Mouse (Mus musculus) brown adipose tissue, adult 24 weeks (tissue): Measurements from ENCODE around the gene Chka. TPM values are rescaled to one million over a fixed set of nuclear protein-coding genes. Genes with fewer than 3 reads are reported as not detected.

Experiments used
- H3K27ac ChIP-seq: fragments of 200-500 bp; replicated peaks from 2 replicates; pipeline ENCODE4 v1.5.1; 2012; ENCODE audit warnings: low read depth, mild to moderate bottlenecking, low read length
- H3K4me1 ChIP-seq: fragments of 200-500 bp; 2 replicates; pipeline ENCODE4 v1.6.1; 2012; ENCODE audit warnings: low read length, mixed read lengths; ENCODE audit not compliant: control insufficient read depth, insufficient read depth, insufficient read length
- H3K4me3 ChIP-seq: fragments of 200-500 bp; 2 replicates; pipeline ENCODE4 v1.5.1; 2012; ENCODE audit warnings: low read depth, mild to moderate bottlenecking, low read length, moderate library complexity; ENCODE audit not compliant: insufficient read depth
- polyA plus RNA-seq: library from polyadenylated mRNA; stranded (reverse); fragments of >200 nt; gene quantifications from 2 replicates; pipeline ENCODE4 v1.2.4, GENCODE M21; 2012; ENCODE audit not compliant: missing spikeins, insufficient read depth, insufficient read length

The Chka gene
- polyA plus RNA-seq, 1 experiment = 6.9 TPM

DNA sequence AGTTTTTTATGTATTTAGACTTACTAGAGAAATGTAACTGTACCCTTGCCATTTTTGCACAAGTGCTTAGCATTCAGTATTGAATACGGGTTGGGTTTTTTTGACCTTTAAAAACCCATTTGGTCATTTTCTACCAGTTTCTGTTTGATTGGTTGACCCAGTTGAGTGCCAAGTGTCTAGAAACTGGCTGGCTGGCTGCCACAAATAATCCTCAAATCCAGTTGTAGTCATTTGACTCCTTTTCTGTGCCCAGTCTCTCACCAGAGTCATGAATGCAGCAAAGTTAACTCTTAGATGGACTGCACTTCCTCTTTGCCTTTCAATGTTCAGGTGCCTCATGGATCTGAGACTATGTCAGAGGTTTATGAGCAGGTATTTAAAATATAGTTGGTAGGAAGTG is 2.3 kb downstream of the Chka start:
- Histone ChIP-seq H3K27ac (no peak overlapping the region), H3K4me1 (peaks cover 3% of the 10 kb centered on the region; the same call in 1 of the 2 replicates), H3K4me3 (no peak overlapping the region)

DNA sequence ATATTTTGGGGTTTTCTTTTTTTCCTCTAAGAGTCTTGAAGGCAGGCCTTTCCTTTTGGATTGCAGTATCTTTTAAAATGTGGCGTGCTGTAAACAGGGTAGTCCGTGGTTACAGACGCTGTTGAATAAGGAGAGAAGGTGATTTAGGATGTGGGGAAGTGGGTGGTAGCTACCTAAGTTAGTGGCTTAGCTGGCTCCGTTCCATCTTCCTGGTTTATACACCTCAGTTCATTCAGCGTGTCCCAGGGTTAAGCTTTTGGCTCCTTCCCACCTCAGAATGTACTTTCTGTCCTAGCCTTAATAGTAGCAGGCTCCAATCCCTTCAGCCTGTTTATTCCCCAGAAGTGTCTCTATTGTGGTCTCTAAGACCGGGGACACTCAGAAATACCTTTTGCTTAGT is 3.5 kb downstream of the Chka start:
- Histone ChIP-seq H3K27ac (no peak overlapping the region), H3K4me1 (peaks cover 3% of the 10 kb centered on the region; the same call in 1 of the 2 replicates), H3K4me3 (no peak overlapping the region)

DNA sequence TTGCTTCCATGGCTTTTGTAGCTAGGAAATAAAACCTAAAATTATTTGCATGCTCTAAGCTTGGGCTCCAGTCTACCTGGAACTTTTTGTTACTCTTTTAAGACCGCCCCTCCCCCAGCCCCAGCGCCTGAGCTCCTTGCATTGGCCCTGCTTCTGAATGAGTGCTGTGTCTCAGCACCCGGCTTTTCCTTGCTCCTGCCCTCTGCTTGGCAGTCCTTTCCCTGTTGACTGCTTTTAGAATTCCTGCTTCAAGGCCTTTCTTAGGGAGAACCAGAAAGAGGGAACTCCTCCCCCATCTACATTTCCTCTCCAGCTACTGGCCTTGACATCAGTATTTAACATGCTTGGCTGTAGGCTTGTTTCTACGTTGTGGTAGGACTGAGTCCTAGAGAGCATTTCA is 4.0 kb downstream of the Chka start:
- Histone ChIP-seq H3K27ac (no peak overlapping the region), H3K4me3 (no peak overlapping the region), H3K4me1 (peaks cover 3% of the 10 kb centered on the region; the same call in 1 of the 2 replicates)

DNA sequence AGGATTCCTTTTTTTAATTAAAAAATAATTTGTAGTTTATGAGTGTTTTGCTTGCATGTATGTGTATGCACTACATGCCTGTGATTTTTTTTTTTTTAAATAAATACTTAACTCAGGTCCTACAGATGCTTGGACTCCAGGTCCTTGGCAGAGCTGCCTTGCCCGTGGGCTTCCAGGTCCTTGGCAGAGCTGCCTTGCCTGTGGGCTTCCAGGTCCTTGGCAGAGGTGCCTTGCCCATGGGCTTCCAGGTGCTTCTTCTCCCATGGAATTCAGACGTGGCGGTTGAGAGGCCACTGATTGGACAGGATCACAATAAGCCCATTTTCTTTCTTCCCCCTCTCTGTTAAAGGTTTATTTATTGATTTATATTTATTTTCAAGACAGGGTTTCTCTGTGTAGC is 5.6 kb downstream of the Chka start:
- no peak overlapping the region for H3K4me3 ChIP-seq
- peaks cover 3% of the 10 kb centered on the region; the same call in 1 of the 2 replicates for H3K4me1 ChIP-seq
- H3K27ac ChIP-seq = no peak overlapping the region

- no peak overlapping the region for H3K27ac ChIP-seq
- H3K4me3 ChIP-seq = no peak overlapping the region
- no peaks in the 10 kb centered on the region for H3K4me1 ChIP-seq
Measured at GRCm38 (mm10) chr19:3862713-3863112, 11.1 kb downstream of the Chka start.

DNA sequence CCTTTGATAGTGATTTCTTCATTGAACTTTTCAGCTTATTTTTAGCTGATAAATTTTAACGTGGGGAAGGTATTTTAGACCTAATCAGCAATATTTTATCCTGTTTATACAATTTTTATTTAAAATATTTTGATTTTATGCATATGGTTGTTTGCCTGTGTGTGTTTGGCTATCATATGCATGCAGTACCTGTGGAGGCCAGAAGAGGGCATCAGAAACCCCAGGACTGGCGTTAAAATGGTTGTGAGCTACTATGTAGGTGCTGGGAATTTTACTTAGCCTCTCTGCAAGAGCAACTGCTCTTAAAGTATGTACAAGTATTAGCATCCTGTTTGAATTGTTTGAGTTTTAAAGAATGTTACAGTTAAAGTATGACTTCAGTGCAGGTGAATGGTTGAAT is 13.4 kb downstream of the Chka start:
- Histone ChIP-seq H3K27ac (no peak overlapping the region), H3K4me1 (no peaks in the 10 kb centered on the region), H3K4me3 (no peak overlapping the region)

GRCm38 (mm10) chr19:3868290-3868689 is 16.7 kb downstream of the Chka start:
- Histone ChIP-seq H3K4me1 (peaks cover 5% of the 10 kb centered on the region), H3K27ac (no peak overlapping the region), H3K4me3 (no peak overlapping the region)

DNA sequence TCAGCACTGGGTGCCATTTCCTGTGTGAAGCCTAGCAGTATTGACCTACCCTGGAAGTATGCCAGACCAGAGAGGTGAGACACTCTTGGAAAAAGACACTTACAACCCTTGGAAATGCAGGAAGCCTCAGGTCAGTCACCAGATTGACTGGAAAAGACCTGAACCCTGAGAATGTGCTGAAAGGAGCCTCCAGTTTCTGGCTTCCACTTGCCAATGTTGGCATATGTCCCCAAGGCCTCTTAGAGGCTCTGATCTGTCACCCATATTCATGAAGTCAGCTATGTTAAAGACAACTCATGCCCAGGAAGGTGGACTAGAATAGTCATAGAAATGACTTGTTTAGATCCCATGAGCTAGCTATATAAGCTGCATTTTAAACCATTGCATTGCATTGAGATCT is 19.9 kb downstream of the Chka start:
- H3K4me3 ChIP-seq = no peak overlapping the region
- no peak overlapping the region for H3K27ac ChIP-seq
- peaks cover 5% of the 10 kb centered on the region for H3K4me1 ChIP-seq

GRCm38 (mm10) chr19:3872373-3872772 is 20.8 kb downstream of the Chka start:
- H3K27ac ChIP-seq = no peak overlapping the region
- H3K4me1 ChIP-seq = peaks cover 5% of the 10 kb centered on the region

GRCm38 (mm10) chr19:3875045-3875444 is 23.5 kb downstream of the Chka start:
- H3K4me3 ChIP-seq = no peak overlapping the region
- no peak overlapping the region for H3K27ac ChIP-seq
- H3K4me1 ChIP-seq = peaks cover 5% of the 10 kb centered on the region

More at GRCm38 (mm10) chr19:3872373-3872772, 20.8 kb downstream of the Chka start:
- no peak overlapping the region for H3K4me3 ChIP-seq

- Histone ChIP-seq H3K4me3 (no peak overlapping the region), H3K4me1 (no peaks in the 10 kb centered on the region), H3K27ac (no peak overlapping the region)
Measured at GRCm38 (mm10) chr19:3880054-3880848, 28.7 kb downstream of the Chka start.

DNA sequence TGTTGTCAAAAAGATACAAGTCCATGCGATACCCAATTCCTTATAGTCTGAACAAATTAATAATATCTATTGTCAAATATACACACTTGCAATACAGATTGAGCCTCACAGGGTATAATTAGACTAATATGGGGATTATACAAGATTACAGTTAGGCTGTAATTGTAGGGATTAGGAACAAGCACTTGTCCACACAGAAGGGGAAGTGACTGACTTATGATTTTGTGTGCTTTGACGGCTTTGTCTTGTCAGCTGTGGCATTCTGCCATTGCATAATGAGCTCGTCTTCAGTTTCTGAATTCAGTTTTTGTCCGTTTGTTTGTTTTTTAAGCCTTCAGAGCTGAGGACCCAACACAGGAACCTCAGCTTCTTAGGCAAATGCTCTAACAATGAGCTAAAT is 30.6 kb downstream of the Chka start:
- H3K4me3 ChIP-seq = no peak overlapping the region
- H3K4me1 ChIP-seq = no peaks in the 10 kb centered on the region
- no peak overlapping the region for H3K27ac ChIP-seq

DNA sequence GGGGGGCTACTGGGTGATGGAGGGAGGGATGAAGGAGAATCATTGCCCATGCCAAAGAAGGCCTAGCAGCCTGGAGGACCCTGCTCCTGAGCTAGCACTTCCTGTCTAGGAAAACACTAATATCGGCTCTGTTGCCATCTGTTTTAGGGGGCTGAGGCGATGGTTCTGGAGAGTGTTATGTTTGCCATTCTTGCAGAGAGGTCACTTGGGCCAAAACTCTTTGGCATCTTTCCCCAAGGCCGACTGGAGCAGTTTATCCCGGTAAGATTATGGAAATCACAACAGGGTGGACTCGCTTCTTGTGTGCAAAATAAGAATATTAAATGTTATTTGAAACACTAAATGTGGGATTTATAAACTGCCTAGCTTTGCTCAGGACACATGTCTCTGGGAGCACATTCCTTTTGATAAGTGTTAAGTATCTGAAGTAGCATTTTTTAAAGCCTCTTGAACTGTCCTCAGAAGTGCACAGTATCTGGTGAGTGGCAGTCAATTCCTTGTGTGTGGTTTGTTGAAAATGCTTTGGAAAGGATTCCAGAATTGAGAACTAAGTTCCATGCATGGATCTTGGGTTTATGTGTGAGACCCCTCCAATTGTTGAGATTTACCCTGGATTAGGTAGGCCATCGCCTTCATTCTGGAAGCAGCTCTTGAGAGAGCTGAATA is 32.9 kb downstream of the Chka start:
- Histone ChIP-seq H3K27ac (no peak overlapping the region), H3K4me3 (no peak overlapping the region), H3K4me1 (no peaks in the 10 kb centered on the region)

- Histone ChIP-seq H3K4me1 (no peaks in the 10 kb centered on the region), H3K4me3 (no peak overlapping the region), H3K27ac (no peak overlapping the region)
Measured at GRCm38 (mm10) chr19:3889096-3889495, 37.5 kb downstream of the Chka start.

DNA sequence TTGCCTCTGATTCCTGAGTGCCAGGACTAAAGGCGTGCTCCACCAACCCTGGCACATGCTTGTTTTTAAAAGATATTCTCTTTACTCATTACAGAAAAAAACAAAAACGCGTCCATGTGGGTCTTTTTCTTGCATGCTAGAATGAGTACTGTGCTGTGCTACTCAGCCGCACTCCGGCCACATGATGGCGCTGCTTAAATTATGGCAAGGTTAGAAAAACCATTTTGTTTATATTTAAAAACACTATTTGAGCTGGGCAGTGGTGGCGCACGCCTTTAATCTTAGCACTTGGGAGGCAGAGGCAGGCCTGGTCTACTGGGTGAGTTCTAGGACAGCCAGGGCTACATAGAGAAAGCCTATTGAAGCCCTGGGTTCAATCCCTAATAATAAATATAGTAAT is 38.6 kb downstream of the Chka start:
- Histone ChIP-seq H3K4me1 (no peaks in the 10 kb centered on the region), H3K27ac (no peak overlapping the region), H3K4me3 (no peak overlapping the region)
